Mouse (Mus musculus): ENCODE measurements around the gene Lmnb2.

DNA sequence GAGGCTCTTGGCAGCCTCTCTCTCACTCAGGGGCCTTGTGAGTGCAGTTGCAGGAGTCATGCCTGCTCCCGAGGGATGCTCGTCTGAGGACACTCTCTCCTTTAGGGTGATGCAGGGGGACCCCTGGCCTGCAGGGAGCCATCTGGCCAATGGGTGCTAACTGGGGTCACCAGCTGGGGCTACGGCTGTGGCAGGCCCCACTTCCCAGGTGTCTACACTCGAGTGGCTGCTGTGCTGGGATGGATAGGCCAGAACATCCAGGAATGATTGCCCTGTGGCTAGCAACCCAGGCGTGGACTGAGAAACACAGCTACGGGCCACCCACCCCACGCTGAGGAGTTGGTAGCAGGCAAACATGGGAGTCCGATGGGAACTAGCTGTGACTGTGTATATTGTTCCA lies 19.0 kb downstream of the Lmnb2 start:
- no peak for TF ChIP-seq POLR2A (IDR thresholded peaks at IDR 0.05; ENCODE audit: insufficient read depth, low read depth, low read length)
- no peak for TF ChIP-seq CTCF (IDR thresholded peaks at IDR 0.05)
